Mouse (Mus musculus) heart, adult 2 months (tissue): ENCODE results near the gene Gm20741.

Experiments
- CTCF ChIP-seq: fragments of 200-600 bp; IDR thresholded peaks from 2 replicates; pipeline ENCODE4 v1.8.1; 2022; ENCODE audit warnings: antibody characterized with exemption, mild to moderate bottlenecking, moderate library complexity
- EP300 ChIP-seq: fragments of 200-500 bp; IDR thresholded peaks from 2 replicates; pipeline ENCODE4 v1.6.1; 2011; ENCODE audit warnings: low read depth, low read length, control low read depth; ENCODE audit not compliant: insufficient read depth

DNA sequence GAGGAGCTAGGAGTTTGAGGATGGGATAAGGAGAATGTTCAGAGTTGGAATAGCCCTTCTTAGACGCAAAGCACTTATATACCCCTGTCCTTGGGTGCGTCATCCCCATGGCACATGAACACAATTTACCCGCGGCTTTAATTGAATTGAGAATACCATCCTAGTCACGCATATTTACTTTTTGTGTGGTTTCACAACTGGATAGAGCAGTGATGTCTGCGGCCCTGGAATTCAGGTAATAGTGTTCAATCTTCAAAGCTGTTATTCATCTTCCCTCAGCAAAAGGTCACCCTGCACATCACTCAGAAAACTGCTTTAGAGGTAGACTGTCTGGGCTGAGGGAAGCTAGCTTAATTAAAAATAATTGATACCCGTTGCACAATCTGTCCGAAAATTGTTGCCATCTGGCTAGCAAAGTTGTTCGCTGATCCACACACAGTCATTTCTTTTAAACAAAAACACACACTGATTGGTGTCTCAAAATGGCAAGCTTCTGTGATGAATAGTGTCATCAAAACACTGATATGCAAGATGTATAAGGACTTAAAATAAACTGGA is 14.2 kb upstream of the Gm20741 start, which contains the start of gene Krtap14:
- no peak for TF ChIP-seq CTCF
- no peak for TF ChIP-seq EP300
